ENCODE assay signal across 13 mouse cellular contexts in the genomic region with DNA sequence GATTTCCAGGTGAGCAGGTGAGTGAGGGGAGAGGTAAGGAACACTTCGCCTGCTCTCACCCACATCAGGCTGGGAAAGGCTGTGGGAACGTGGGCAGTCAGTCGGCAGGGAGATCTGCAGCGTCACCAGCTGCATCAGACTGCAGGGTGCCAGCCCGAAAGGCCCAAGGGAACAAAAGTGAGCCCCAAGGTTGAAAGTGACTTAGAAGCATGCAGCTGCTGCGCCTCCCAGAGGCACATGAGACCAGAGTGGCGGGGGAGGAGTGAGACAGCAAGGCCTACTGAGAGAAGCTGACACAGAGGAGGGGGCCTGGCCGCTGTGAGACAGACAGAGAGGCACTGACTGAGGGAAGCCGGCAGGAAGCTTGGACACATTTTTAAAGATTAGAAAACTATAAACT.
DNase-seq lines count a peak whose midpoint lies in the region; ATAC-seq lines count a peak whose summit lies in the region.
"Had no signal": no experiment of that assay in that cellular context is flagged by ENCODE, and none has a peak within 500 bp of the region (broad histone marks: within the 10 kb centered on the region; RNA-seq: fewer than 3 reads in every experiment).

No protein-coding gene starts in this region.

- H3K27me3 ChIP-seq in embryonic facial prominence, embryonic 13.5 days: no peaks in the 10 kb centered on the region
- H3K27me3 ChIP-seq in embryonic facial prominence, embryonic 10.5 days (replicated peaks; ENCODE audit: low read depth, poor library complexity, severe bottlenecking): 0 out of 2 replicates have a peak, but pooled peaks cover 4% of the 10 kb centered on the region
- no peaks in the 10 kb centered on the region for H3K27me3 ChIP-seq in limb, embryonic 10.5 days (ENCODE audit: low read depth, poor library complexity, severe bottlenecking)

- no peaks in the 10 kb centered on the region for H3K9me3 ChIP-seq in embryonic facial prominence, embryonic 13.5 days
- H3K9me3 ChIP-seq in embryonic facial prominence, embryonic 10.5 days: no peaks in the 10 kb centered on the region
- no peaks in the 10 kb centered on the region for H3K9me3 ChIP-seq in limb, embryonic 10.5 days (replicated peaks)

- ATAC-seq in embryonic facial prominence, embryonic 13.5 days (ENCODE audit: insufficient number of reproducible peaks, insufficient read depth, low FRiP score, low TSS enrichment, low read depth): no peak

- H3K9ac ChIP-seq in embryonic facial prominence, embryonic 13.5 days: 0 out of 2 replicates have a peak overlapping the region, but pooled peaks have one; percentile 27
- H3K9ac ChIP-seq: lung, embryonic 14.5 days had no signal

- no peak overlapping the region for H3K4me3 ChIP-seq in embryonic facial prominence, embryonic 13.5 days
- no peak overlapping the region for H3K4me3 ChIP-seq in embryonic facial prominence, embryonic 10.5 days
- no peak overlapping the region for H3K4me3 ChIP-seq in limb, embryonic 10.5 days

- no peak overlapping the region for H3K4me2 ChIP-seq in embryonic facial prominence, embryonic 13.5 days
- H3K4me2 ChIP-seq: lung, embryonic 14.5 days had no signal

- no peak for DNase-seq in embryonic facial prominence, embryonic 10.5 days (ENCODE audit: low spot score)
- peak; percentile 28 for DNase-seq in left cerebral cortex, postnatal 4 days
- DNase-seq in left cerebral cortex, adult 8-10 months (ENCODE audit: low spot score in 2 of 2): no peak
- peak; percentile 40 for DNase-seq in testis, postnatal 10 days (ENCODE audit: low spot score)
- no peak for DNase-seq in testis, postnatal 14 days (ENCODE audit: low spot score)
- DNase-seq in thymus, postnatal 25 days: peak; percentile 35
- DNase-seq in limb, embryonic 10.5 days (ENCODE audit: low spot score): no peak
- DNase-seq: cerebellum, adult 18-20 months; heart, adult 18-20 months; heart, postnatal 36 days; kidney, adult 9 months; lung, embryonic 14.5 days had no signal

- 37% methylated on average over 9 of the region's 9 CpGs for WGBS in embryonic facial prominence, embryonic 13.5 days
- WGBS in embryonic facial prominence, embryonic 10.5 days: 49% methylated on average over 9 of the region's 9 CpGs
- WGBS in limb, embryonic 10.5 days: 59% methylated on average over 9 of the region's 9 CpGs

- H3K4me1 ChIP-seq in embryonic facial prominence, embryonic 13.5 days: peaks cover 9% of the 10 kb centered on the region; the same call in 1 of the 2 replicates
- H3K4me1 ChIP-seq in embryonic facial prominence, embryonic 10.5 days: peaks cover 28% of the 10 kb centered on the region
- H3K4me1 ChIP-seq in limb, embryonic 10.5 days: peaks cover 22% of the 10 kb centered on the region

- H3K27ac ChIP-seq in embryonic facial prominence, embryonic 13.5 days: no peak overlapping the region
- no peak overlapping the region for H3K27ac ChIP-seq in embryonic facial prominence, embryonic 10.5 days (replicated peaks)
- no peak overlapping the region for H3K27ac ChIP-seq in limb, embryonic 10.5 days

- intact Hi-C loops in left cerebral cortex, postnatal 4 days (cut with DNase I): no loop called here

- H3K36me3 ChIP-seq in embryonic facial prominence, embryonic 13.5 days: no peaks in the 10 kb centered on the region
- no peaks in the 10 kb centered on the region for H3K36me3 ChIP-seq in embryonic facial prominence, embryonic 10.5 days (replicated peaks)
- H3K36me3 ChIP-seq in limb, embryonic 10.5 days: no peaks in the 10 kb centered on the region

Comparison
In these comparisons a context has a peak if more than half of its experiments do, and no peak if none do; other contexts are left out.
1. DNase-seq: peak in left cerebral cortex, postnatal 4 days (single experiment), testis, postnatal 10 days (single experiment) and thymus, postnatal 25 days (single experiment); none in embryonic facial prominence, embryonic 10.5 days (single experiment), left cerebral cortex, adult 8-10 months (0 of 2), testis, postnatal 14 days (single experiment) and limb, embryonic 10.5 days (single experiment).